Mouse (Mus musculus) spleen, postnatal 4 days (tissue): Measurements from ENCODE around the gene Tcaf3.

Source experiments
- DNase-seq, 2 experiments: peaks; one replicate each; pipeline ENCODE4 v3.0.0; 2022; ENCODE audit warnings: low spot score in 2 of 2

The Tcaf3 gene

GRCm38 (mm10) chr6:42597592-42597991, at the start of gene Tcaf3:
Gene Tcaf3, minus strand, starts transcription at chr6:42597692.
- no peak for DNase-seq

- peak; percentile 45 to 70 for DNase-seq
Measured at GRCm38 (mm10) chr6:42644912-42645549, 47.5 kb upstream of the Tcaf3 start, which contains the start of gene Tcaf2. Gene Tcaf2, minus strand, starts transcription at chr6:42645254.

GRCm38 (mm10) chr6:42634393-42634792, 36.9 kb upstream of the Tcaf3 start:
- no peak for DNase-seq

GRCm38 (mm10) chr6:42631395-42631794, 33.9 kb upstream of the Tcaf3 start:
- no peak for DNase-seq

GRCm38 (mm10) chr6:42616904-42617303, 19.4 kb upstream of the Tcaf3 start:
- no peak for DNase-seq

GRCm38 (mm10) chr6:42612218-42612617, 14.7 kb upstream of the Tcaf3 start:
- DNase-seq, result no peak

- no peak for DNase-seq
Measured at GRCm38 (mm10) chr6:42610954-42611522, 13.5 kb upstream of the Tcaf3 start.

GRCm38 (mm10) chr6:42593138-42593882, 4.2 kb downstream of the Tcaf3 start:
- DNase-seq, result no peak

GRCm38 (mm10) chr6:42586569-42586968, 10.9 kb downstream of the Tcaf3 start:
- DNase-seq, result no peak

GRCm38 (mm10) chr6:42583488-42583872, 14.0 kb downstream of the Tcaf3 start:
- peak; percentile 27 to 77 for DNase-seq

- DNase-seq, result no peak
Measured at GRCm38 (mm10) chr6:42582741-42583487, 14.6 kb downstream of the Tcaf3 start.

GRCm38 (mm10) chr6:42578678-42579077, 18.8 kb downstream of the Tcaf3 start:
- DNase-seq, result no peak

- no peak for DNase-seq
Measured at GRCm38 (mm10) chr6:42577433-42577832, 20.1 kb downstream of the Tcaf3 start.

- no peak for DNase-seq
Measured at GRCm38 (mm10) chr6:42568205-42568604, 29.3 kb downstream of the Tcaf3 start.

GRCm38 (mm10) chr6:42566076-42566598, 31.4 kb downstream of the Tcaf3 start:
- no peak for DNase-seq

- DNase-seq, result no peak
Measured at GRCm38 (mm10) chr6:42562280-42562679, 35.2 kb downstream of the Tcaf3 start.

- DNase-seq, result no peak
Measured at GRCm38 (mm10) chr6:42560885-42561284, 36.6 kb downstream of the Tcaf3 start.

GRCm38 (mm10) chr6:42558641-42559040, 38.9 kb downstream of the Tcaf3 start:
- no peak for DNase-seq

GRCm38 (mm10) chr6:42547461-42547860, 50.0 kb downstream of the Tcaf3 start, which contains the start of gene Olfr455:
Gene Olfr455, minus strand, starts transcription at chr6:42547587.
- DNase-seq, result no peak

- DNase-seq, result no peak
Measured at GRCm38 (mm10) chr6:42546180-42546579, 51.3 kb downstream of the Tcaf3 start.

- no peak for DNase-seq
Measured at GRCm38 (mm10) chr6:42545451-42545885, 52.0 kb downstream of the Tcaf3 start.

GRCm38 (mm10) chr6:42544846-42545245, 52.6 kb downstream of the Tcaf3 start:
- DNase-seq, result no peak
